Mouse (Mus musculus) MEL (cell line): ENCODE measurements around the gene Rhof.

ENCODE experiments used
- CTCF ChIP-seq, 3 experiments: IDR thresholded peaks in 2 of 3; conservative IDR thresholded peaks in 1 of 3; 2 replicates each; pipeline ENCODE4 v1.5.1; 2011 to 2012; ENCODE audit warnings: low read length in 3 of 3, low read depth in 2 of 3, mild to moderate bottlenecking in 2 of 3, improper control_type of control experiment in 1 of 3, inconsistent platforms in 1 of 3, mixed read lengths in 1 of 3, moderate library complexity in 1 of 3; ENCODE audit not compliant: control insufficient read depth in 1 of 3, insufficient read depth in 1 of 3, poor library complexity in 1 of 3, severe bottlenecking in 1 of 3
- EP300 ChIP-seq, 2 experiments: IDR thresholded peaks; 2 replicates each; pipeline ENCODE4 v1.6.1; 2011; ENCODE audit warnings: improper control_type of control experiment in 2 of 2, low read length in 2 of 2, low read depth in 1 of 2, mild to moderate bottlenecking in 1 of 2
- MAFK ChIP-seq: IDR thresholded peaks from 2 replicates; pipeline ENCODE4 v1.6.1; 2011; ENCODE audit warnings: low read depth, mild to moderate bottlenecking, low read length, improper control_type of control experiment, borderline replicate concordance
- MAX ChIP-seq: IDR thresholded peaks from 2 replicates; pipeline ENCODE4 v1.6.1; 2011; ENCODE audit warnings: low read length, improper control_type of control experiment
- POLR2A ChIP-seq, 2 experiments: IDR thresholded peaks; 2 replicates each; pipeline ENCODE4 v1.6.1; 2011 to 2012; ENCODE audit warnings: low read length in 2 of 2, mild to moderate bottlenecking in 2 of 2, control low read depth in 1 of 2, improper control_type of control experiment in 1 of 2, low read depth in 1 of 2, moderate library complexity in 1 of 2; ENCODE audit not compliant: control insufficient read depth in 1 of 2, insufficient read depth in 1 of 2, poor library complexity in 1 of 2
- POLR2AphosphoS5 ChIP-seq: IDR thresholded peaks from 2 replicates; pipeline ENCODE4 v1.6.1; 2012; ENCODE audit warnings: low read depth, borderline replicate concordance, mild to moderate bottlenecking, inconsistent platforms, low read length, moderate library complexity, mixed read lengths
- RCOR1 ChIP-seq: IDR thresholded peaks from 2 replicates; pipeline ENCODE4 v1.6.1; 2012; ENCODE audit warnings: low read depth, mild to moderate bottlenecking, inconsistent platforms, low read length, improper control_type of control experiment
- TCF12 ChIP-seq: IDR thresholded peaks from 2 replicates; pipeline ENCODE4 v1.6.1; 2014; ENCODE audit warnings: low read depth, mild to moderate bottlenecking, inconsistent platforms, low read length, improper control_type of control experiment, moderate library complexity
- USF1 ChIP-seq: IDR thresholded peaks from 2 replicates; pipeline ENCODE4 v1.6.1; 2014; ENCODE audit warnings: low read depth, mild to moderate bottlenecking, inconsistent platforms, low read length, improper control_type of control experiment, moderate library complexity
- ZC3H11A ChIP-seq: IDR thresholded peaks from 2 replicates; pipeline ENCODE4 v1.6.1; 2012; ENCODE audit warnings: low read depth, mild to moderate bottlenecking, inconsistent platforms, low read length, improper control_type of control experiment
- ZNF384 ChIP-seq: IDR thresholded peaks from 2 replicates; pipeline ENCODE4 v1.6.1; 2012; ENCODE audit warnings: low read depth, mild to moderate bottlenecking, inconsistent platforms, low read length, improper control_type of control experiment

DNA sequence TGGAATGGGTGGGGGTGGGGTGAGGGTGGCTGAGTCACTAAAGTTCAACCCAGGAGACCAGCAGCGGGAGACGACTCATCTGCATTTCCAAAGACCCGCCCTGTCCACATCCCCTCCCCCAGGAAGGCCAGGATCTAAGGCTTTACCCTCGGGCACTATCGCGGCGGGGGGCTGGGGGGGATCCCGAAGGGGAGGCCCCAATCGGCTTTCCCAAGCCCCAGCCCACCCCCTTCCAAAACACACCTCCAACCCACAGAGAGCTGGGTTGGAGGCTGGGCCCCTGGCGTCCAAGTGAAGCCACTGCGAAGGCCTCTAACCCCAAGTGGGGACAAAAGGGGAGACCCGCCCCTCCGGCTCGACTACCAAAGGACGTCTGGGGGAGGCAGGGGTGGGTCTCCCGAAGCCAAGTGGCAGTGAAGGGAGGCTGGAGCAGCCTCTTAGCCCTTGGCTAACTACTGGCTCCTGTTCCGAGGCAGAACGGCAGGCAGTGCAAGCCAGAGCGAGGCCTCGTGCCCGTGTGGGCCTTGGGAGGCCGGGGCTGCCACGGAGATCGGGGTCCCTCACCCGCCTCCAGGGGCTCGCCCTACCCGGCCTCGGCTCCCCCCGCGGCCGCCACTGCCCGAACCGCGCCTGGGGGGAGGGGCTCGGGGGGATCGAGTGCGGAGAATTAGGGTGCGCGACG lies 5.9 kb upstream of the Rhof start:
- TF ChIP-seq CTCF (IDR thresholded peaks at IDR 0.05 in 2 of 3, conservative IDR thresholded peaks at IDR 0.05 in 1 of 3; ENCODE audit: control insufficient read depth in 1 of 3, insufficient read depth in 1 of 3, low read depth in 2 of 3, low read length in 3 of 3, poor library complexity in 1 of 3, severe bottlenecking in 1 of 3): no peak
- peak; percentile 41; the same call in 1 of the 2 replicates for TF ChIP-seq MAX
- TF ChIP-seq TCF12: 0 out of 2 replicates have a peak, but pooled peaks have one; percentile 21
- no peak for TF ChIP-seq ZC3H11A
- peak in 1 of 2 experiments; percentile 69; a peak in 3 of 4 replicates for TF ChIP-seq EP300 (IDR thresholded peaks at IDR 0.05; ENCODE audit: low read depth in 1 of 2, low read length in 2 of 2)
- TF ChIP-seq POLR2A (IDR thresholded peaks at IDR 0.05; ENCODE audit: control insufficient read depth in 1 of 2, insufficient read depth in 1 of 2, low read depth in 1 of 2, low read length in 2 of 2, poor library complexity in 1 of 2): no peak; a peak in 1 of 4 replicates
- peak; percentile 25; the same call in 1 of the 2 replicates for TF ChIP-seq RCOR1
- no peak for TF ChIP-seq POLR2AphosphoS5
- no peak for TF ChIP-seq ZNF384
- no peak; the same call in 1 of the 2 replicates for TF ChIP-seq MAFK
- TF ChIP-seq USF1: no peak
